Mouse (Mus musculus) urinary bladder, postnatal 36 days (tissue): Measurements from ENCODE around the gene 1700001P01Rik.
"Not testable (repeated sequence)": the region's sequence is repeated elsewhere in the genome, so short reads cannot be mapped to it uniquely, and the experiment has no call there.

Experiments used
- DNase-seq, 2 experiments: peaks; one replicate each; pipeline ENCODE4 v3.0.0; 2022; ENCODE audit warnings: low spot score in 2 of 2, mixed read lengths in 1 of 2

The 1700001P01Rik gene

GRCm38 (mm10) chr11:97745331-97745721 lies 30.4 kb downstream of the 1700001P01Rik start:
- DNase-seq = no peak

DNA sequence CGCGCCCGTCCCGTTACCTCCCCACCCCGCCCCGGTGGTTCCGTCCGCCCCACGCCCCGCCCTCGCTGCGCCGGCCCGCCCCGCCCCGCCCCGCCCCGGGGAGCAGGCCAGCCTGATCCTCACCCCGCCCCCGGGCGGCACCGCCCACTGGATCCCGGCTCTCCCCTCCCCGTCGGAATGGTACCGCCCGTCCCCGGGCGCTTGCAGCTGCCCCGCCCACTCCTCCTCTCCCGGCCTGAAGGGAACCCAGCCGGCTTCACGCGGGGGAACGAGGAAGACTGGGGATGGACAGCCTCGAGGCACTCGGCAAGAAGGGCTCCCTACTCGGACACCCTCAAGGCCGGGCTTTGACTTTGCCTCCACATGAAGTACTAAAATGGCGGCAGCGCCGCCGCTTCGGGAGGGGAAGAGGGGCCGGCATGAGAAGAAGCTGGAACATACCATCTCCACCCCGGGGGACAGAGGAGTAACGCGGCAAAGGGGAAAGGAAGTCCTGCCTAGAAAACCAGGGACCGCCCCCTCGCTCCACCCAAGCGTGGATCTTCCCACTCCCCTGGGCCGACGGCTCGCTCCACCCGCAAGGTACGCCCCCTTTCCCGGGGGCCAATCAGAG lies 30.9 kb downstream of the 1700001P01Rik start:
- DNase-seq = peak; percentile 98 to 99

GRCm38 (mm10) chr11:97744063-97744717 lies 31.5 kb downstream of the 1700001P01Rik start, which contains the start of gene Pip4k2b:
TSS of gene Pip4k2b (minus strand) at chr11:97744704.
- DNase-seq = peak; percentile 23 to 49

DNA sequence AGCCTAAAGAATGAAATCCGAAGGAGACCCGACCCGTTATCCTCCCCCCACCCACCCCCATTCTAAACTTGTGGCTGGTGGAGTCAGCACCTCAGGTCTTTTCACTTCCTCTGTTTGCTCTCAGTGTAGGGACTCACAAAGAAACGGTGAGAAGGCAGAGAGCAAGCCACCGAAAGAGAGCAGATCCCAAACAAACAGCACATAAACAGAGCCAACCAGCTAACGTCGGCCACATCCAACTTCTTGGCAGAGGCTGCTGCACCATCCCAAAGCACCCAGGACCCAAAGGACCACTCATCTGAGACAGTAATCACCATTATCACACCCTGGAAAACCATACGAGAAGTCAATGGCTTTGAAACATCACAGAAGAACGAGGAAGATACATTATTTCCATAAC lies 32.3 kb downstream of the 1700001P01Rik start:
- no peak for DNase-seq

DNA sequence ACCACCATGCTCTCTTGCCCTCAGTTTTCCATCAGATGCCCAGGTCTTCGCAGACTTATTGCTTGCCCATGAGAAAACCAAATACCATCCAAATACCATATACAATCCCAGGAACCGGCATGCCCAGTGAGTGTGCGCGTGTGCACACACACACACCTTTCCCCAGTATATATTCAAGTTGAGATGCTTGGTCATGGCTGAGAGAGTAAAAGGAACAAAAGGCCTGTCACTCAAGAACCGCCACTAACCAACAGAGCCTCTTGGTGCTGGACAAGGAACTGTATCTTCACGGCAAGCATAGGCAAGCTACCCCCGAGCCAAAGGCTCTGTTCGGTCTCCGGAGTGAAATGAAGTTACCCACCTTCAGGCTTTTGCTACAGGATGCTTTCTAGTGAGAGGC lies 33.1 kb downstream of the 1700001P01Rik start:
- DNase-seq = no peak

GRCm38 (mm10) chr11:97742157-97742556 lies 33.6 kb downstream of the 1700001P01Rik start:
- DNase-seq = no peak

- DNase-seq = peak in 1 of 2 experiments; percentile 35
Measured at GRCm38 (mm10) chr11:97740190-97740589, 35.5 kb downstream of the 1700001P01Rik start.

DNA sequence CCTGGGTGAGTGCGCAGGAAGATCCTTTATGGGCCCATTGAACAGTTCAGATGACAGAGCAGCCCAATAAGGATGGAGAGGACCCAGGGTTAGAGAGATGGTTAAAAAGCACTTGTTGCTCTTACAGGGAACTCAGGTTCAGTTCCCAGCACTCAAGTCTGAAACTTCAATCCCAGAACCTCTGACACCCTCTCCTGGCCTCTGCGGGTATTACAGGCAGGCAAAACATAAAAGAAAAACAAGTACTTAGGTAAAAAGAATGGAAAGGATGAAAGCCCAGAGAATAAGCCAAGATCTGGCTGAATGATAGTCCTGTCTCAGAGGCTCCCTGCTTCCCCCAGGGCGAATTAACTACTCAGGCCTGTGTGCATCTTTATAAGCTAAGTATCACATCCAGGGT lies 36.6 kb downstream of the 1700001P01Rik start:
- no peak for DNase-seq

DNA sequence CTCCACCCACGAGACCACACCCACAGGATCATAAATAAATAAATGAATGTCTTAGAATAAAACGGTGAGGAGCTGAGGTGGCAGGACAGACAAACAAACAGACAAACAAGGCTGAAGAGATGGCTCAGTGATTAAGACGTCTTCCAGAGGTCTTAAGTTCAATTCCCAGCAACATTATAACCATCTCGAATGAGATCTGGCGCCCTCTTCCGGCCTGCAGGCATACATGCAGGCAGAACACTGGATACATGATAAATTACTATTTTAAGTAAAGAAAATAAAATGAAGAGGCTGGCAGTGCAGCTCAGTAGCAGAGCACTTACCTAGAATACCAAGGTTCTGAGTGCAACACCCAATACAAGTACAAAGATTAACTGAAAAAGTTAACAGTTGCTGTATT lies 37.0 kb downstream of the 1700001P01Rik start:
- no peak for DNase-seq

GRCm38 (mm10) chr11:97737600-97737999 lies 38.1 kb downstream of the 1700001P01Rik start:
- DNase-seq = no peak

GRCm38 (mm10) chr11:97736645-97737044 lies 39.1 kb downstream of the 1700001P01Rik start:
- DNase-seq = no peak

DNA sequence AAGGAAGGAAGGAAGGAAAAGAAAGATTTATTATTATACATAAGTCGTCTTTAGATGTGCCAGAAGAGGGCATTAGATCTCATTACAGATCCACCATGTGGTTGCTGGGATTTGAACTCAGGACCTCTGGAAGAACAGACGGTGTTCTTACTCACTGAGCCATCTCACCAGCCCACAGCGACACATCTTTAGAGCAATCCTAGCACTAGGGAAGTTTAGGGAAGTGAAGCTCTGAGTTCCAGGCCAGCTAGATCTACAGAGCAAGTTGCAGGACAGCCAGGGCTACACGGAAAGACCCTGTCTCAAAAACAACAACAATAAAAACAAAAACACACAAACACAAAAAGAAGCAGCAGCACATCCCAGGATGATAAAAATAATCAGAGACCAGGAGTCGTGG lies 40.9 kb downstream of the 1700001P01Rik start:
- not testable (repeated sequence) for DNase-seq

- no peak for DNase-seq
Measured at GRCm38 (mm10) chr11:97733689-97734088, 42.0 kb downstream of the 1700001P01Rik start.

GRCm38 (mm10) chr11:97728730-97729129 lies 47.0 kb downstream of the 1700001P01Rik start:
- no peak for DNase-seq

- no peak for DNase-seq
Measured at GRCm38 (mm10) chr11:97728311-97728710, 47.4 kb downstream of the 1700001P01Rik start.

DNA sequence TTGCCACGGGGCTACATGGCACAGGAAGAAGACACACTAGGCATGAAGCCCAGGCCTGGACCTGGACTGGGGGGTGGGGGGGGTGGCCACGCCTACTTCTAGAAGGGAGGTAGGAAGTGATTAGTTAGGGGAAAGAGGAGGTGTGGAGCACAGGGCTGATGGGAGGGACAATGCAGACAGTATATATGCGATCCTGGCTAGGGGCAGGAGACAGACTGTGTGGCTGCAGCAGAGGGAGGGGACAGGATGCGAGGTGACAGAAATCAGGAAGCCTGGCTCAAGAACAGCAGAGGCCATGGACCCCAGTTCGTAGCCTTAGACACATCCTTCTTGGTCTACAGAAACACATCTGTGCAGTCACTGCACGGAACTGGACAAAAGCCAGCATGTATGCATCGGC lies 52.0 kb downstream of the 1700001P01Rik start:
- DNase-seq = no peak
